Mouse (Mus musculus) kidney, embryonic 16.5 days (tissue): ENCODE measurements around the gene Pdcl3. TPM values are rescaled to one million over a fixed set of nuclear protein-coding genes. Genes with fewer than 3 reads are reported as not detected.
"Not testable (repeated sequence)": the region's sequence is repeated elsewhere in the genome, so short reads cannot be mapped to it uniquely, and the experiment has no call there.

Experiments used
- ATAC-seq: fragments of 200-750 bp; cut with Nextera tagmentation; 2 replicates; pipeline ENCODE4 v1.8.0; 2017; ENCODE audit warnings: moderate TSS enrichment; ENCODE audit not compliant: low FRiP score, low TSS enrichment
- H3K27ac ChIP-seq: fragments of 300-500 bp; sonication (generic); 2 replicates; pipeline ENCODE4 v1.5.1; 2014; ENCODE audit warnings: low read length
- H3K27me3 ChIP-seq: fragments of 300-500 bp; sonication (generic); 2 replicates; pipeline ENCODE4 v1.6.1; 2014; ENCODE audit warnings: low read length, control low read depth, mixed read lengths; ENCODE audit not compliant: insufficient read depth
- H3K36me3 ChIP-seq: fragments of 300-500 bp; sonication (generic); 2 replicates; pipeline ENCODE4 v1.6.1; 2014; ENCODE audit warnings: low read length, control low read depth, mixed read lengths; ENCODE audit not compliant: insufficient read depth
- H3K4me1 ChIP-seq: fragments of 300-500 bp; sonication (generic); 2 replicates; pipeline ENCODE4 v1.6.1; 2014; ENCODE audit warnings: low read length, control low read depth, mixed read lengths; ENCODE audit not compliant: insufficient read depth
- H3K4me2 ChIP-seq: fragments of 300-500 bp; sonication (generic); replicated peaks from 2 replicates; pipeline ENCODE4 v1.6.1; 2014; ENCODE audit warnings: low read depth, low read length
- H3K4me3 ChIP-seq: fragments of 300-500 bp; sonication (generic); 2 replicates; pipeline ENCODE4 v1.5.1; 2014; ENCODE audit warnings: mild to moderate bottlenecking, low read length
- H3K9ac ChIP-seq: fragments of 300-500 bp; sonication (generic); replicated peaks from 2 replicates; pipeline ENCODE4 v1.6.1; 2014; ENCODE audit warnings: low read length
- H3K9me3 ChIP-seq: fragments of 300-500 bp; sonication (generic); 2 replicates; pipeline ENCODE4 v1.6.1; 2016; ENCODE audit warnings: low read length, control low read depth
- WGBS: fragments of 180-500 bp; shearing (Covaris S2); extraction: QIAGEN DNeasy Blood & Tissue Kit; methylation state at CpG from one replicate; pipeline ENCODE4 v1.1.7; 2014; 5-methylcytosine and 5-hydroxymethylcytosine counted together
- polyA plus RNA-seq: library from polyadenylated mRNA; unstranded; fragments of >200 nt; fragmentation: Nextera tagmentation; extraction: Ambion mirVana; gene quantifications from 2 replicates; pipeline ENCODE4 v1.2.1, GENCODE M21; 2015

The Pdcl3 gene
- polyA plus RNA-seq, 1 experiment from 2014 or later = 165 TPM

GRCm38 (mm10) chr1:39013843-39014242 lies 28.4 kb downstream of the Pdcl3 start:
- Histone ChIP-seq H3K27ac (no peak overlapping the region), H3K4me2 (no peak overlapping the region), H3K4me3 (no peak overlapping the region), H3K27me3 (no peaks in the 10 kb centered on the region), H3K4me1 (no peaks in the 10 kb centered on the region), H3K9ac (no peak overlapping the region), H3K9me3 (no peaks in the 10 kb centered on the region), H3K36me3 (no peaks in the 10 kb centered on the region)
- 88% methylated on average over 6 of the region's 6 CpGs for WGBS
- ATAC-seq = no peak

- no peaks in the 10 kb centered on the region for H3K9me3 ChIP-seq
Measured at GRCm38 (mm10) chr1:39015529-39015928, 30.1 kb downstream of the Pdcl3 start.

GRCm38 (mm10) chr1:39017871-39018270 lies 32.5 kb downstream of the Pdcl3 start:
- no peaks in the 10 kb centered on the region for H3K36me3 ChIP-seq
- ATAC-seq = no peak
- H3K4me1 ChIP-seq = no peaks in the 10 kb centered on the region
- H3K9ac ChIP-seq = no peak overlapping the region
- no peak overlapping the region for H3K4me2 ChIP-seq
- no peaks in the 10 kb centered on the region for H3K27me3 ChIP-seq
- 66% methylated on average over 4 of the region's 4 CpGs for WGBS
- H3K27ac ChIP-seq = no peak overlapping the region
- no peaks in the 10 kb centered on the region for H3K9me3 ChIP-seq
- H3K4me3 ChIP-seq = no peak overlapping the region

More at GRCm38 (mm10) chr1:39015529-39015928, 30.1 kb downstream of the Pdcl3 start:
- WGBS = 86% methylated on average over 10 of the region's 10 CpGs
- no peak overlapping the region for H3K4me3 ChIP-seq
- no peaks in the 10 kb centered on the region for H3K27me3 ChIP-seq
- no peak overlapping the region for H3K9ac ChIP-seq
- H3K4me1 ChIP-seq = no peaks in the 10 kb centered on the region
- no peak for ATAC-seq
- H3K36me3 ChIP-seq = no peaks in the 10 kb centered on the region
- H3K4me2 ChIP-seq = no peak overlapping the region
- no peak overlapping the region for H3K27ac ChIP-seq

- no peaks in the 10 kb centered on the region for H3K36me3 ChIP-seq
- H3K27ac ChIP-seq = no peak overlapping the region
- no peaks in the 10 kb centered on the region for H3K4me1 ChIP-seq
- no peak overlapping the region for H3K4me2 ChIP-seq
- H3K27me3 ChIP-seq = no peaks in the 10 kb centered on the region
- WGBS = 31% methylated on average over 7 of the region's 7 CpGs
- no peak overlapping the region for H3K4me3 ChIP-seq
- no peaks in the 10 kb centered on the region for H3K9me3 ChIP-seq
- ATAC-seq = no peak
- no peak overlapping the region for H3K9ac ChIP-seq
Measured at GRCm38 (mm10) chr1:39025142-39025541, 39.7 kb downstream of the Pdcl3 start.

- no peaks in the 10 kb centered on the region for H3K9me3 ChIP-seq
- no peak overlapping the region for H3K4me3 ChIP-seq
- H3K4me2 ChIP-seq = no peak overlapping the region
- no peaks in the 10 kb centered on the region for H3K36me3 ChIP-seq
- WGBS = 85% methylated on average over 1 of the region's 1 CpGs
- ATAC-seq = no peak
- H3K9ac ChIP-seq = no peak overlapping the region
- H3K4me1 ChIP-seq = no peaks in the 10 kb centered on the region
- no peak overlapping the region for H3K27ac ChIP-seq
- H3K27me3 ChIP-seq = no peaks in the 10 kb centered on the region
Measured at GRCm38 (mm10) chr1:39025840-39026239, 40.4 kb downstream of the Pdcl3 start.

- ATAC-seq = no peak
- WGBS = 87% methylated on average over 7 of the region's 7 CpGs
Measured at GRCm38 (mm10) chr1:39029176-39029575, 43.8 kb downstream of the Pdcl3 start.

GRCm38 (mm10) chr1:39030108-39030507 lies 44.7 kb downstream of the Pdcl3 start:
- Histone ChIP-seq H3K27ac (no peak overlapping the region), H3K4me3 (peak overlapping the region; percentile 20), H3K4me1 (no peaks in the 10 kb centered on the region), H3K4me2 (peak overlapping the region; percentile 46), H3K9me3 (peaks cover 6% of the 10 kb centered on the region; the same call in 1 of the 2 replicates), H3K9ac (no peak overlapping the region), H3K27me3 (no peaks in the 10 kb centered on the region), H3K36me3 (no peaks in the 10 kb centered on the region)
- no peak for ATAC-seq
- 11% methylated on average over 7 of the region's 7 CpGs for WGBS

More at GRCm38 (mm10) chr1:39029176-39029575, 43.8 kb downstream of the Pdcl3 start:
- H3K36me3 ChIP-seq = no peaks in the 10 kb centered on the region
- no peak overlapping the region for H3K4me2 ChIP-seq
- H3K27me3 ChIP-seq = no peaks in the 10 kb centered on the region
- H3K9ac ChIP-seq = no peak overlapping the region
- H3K4me3 ChIP-seq = no peak overlapping the region
- no peaks in the 10 kb centered on the region for H3K4me1 ChIP-seq
- H3K27ac ChIP-seq = no peak overlapping the region
- no peaks in the 10 kb centered on the region for H3K9me3 ChIP-seq

- no peaks in the 10 kb centered on the region for H3K4me1 ChIP-seq
- H3K4me2 ChIP-seq = no peak overlapping the region
- 89% methylated on average over 9 of the region's 9 CpGs for WGBS
- no peak overlapping the region for H3K27ac ChIP-seq
- peaks cover 6% of the 10 kb centered on the region; the same call in 1 of the 2 replicates for H3K9me3 ChIP-seq
- no peak for ATAC-seq
- H3K27me3 ChIP-seq = no peaks in the 10 kb centered on the region
- H3K4me3 ChIP-seq = no peak overlapping the region
- H3K9ac ChIP-seq = no peak overlapping the region
- no peaks in the 10 kb centered on the region for H3K36me3 ChIP-seq
Measured at GRCm38 (mm10) chr1:39035817-39036216, 50.4 kb downstream of the Pdcl3 start.

- Histone ChIP-seq H3K9me3 (no peaks in the 10 kb centered on the region), H3K4me3 (no peak overlapping the region), H3K9ac (no peak overlapping the region), H3K36me3 (no peaks in the 10 kb centered on the region), H3K4me2 (no peak overlapping the region), H3K27ac (no peak overlapping the region), H3K4me1 (no peaks in the 10 kb centered on the region), H3K27me3 (no peaks in the 10 kb centered on the region)
- 58% methylated on average over 2 of the region's 2 CpGs for WGBS
- no peak for ATAC-seq
Measured at GRCm38 (mm10) chr1:39042188-39042587, 56.8 kb downstream of the Pdcl3 start.

- not testable (repeated sequence) for H3K27ac ChIP-seq, ATAC-seq, H3K9ac ChIP-seq, H3K27me3 ChIP-seq, H3K36me3 ChIP-seq, H3K4me1 ChIP-seq, H3K4me3 ChIP-seq, H3K4me2 ChIP-seq
- peaks cover 12% of the 10 kb centered on the region for H3K9me3 ChIP-seq
- WGBS = 96% methylated on average over 1 of the region's 1 CpGs
Measured at GRCm38 (mm10) chr1:39044442-39044841, 59.0 kb downstream of the Pdcl3 start.
